Mouse (Mus musculus): ENCODE results near the gene Gm10318. TPM values are rescaled to one million over a fixed set of nuclear protein-coding genes. Genes with fewer than 3 reads are reported as not detected.

The Gm10318 gene
- not detected in 2 replicates for polyA plus RNA-seq (2014; fragmentation: Nextera tagmentation; extraction: Ambion mirVana)

DNA sequence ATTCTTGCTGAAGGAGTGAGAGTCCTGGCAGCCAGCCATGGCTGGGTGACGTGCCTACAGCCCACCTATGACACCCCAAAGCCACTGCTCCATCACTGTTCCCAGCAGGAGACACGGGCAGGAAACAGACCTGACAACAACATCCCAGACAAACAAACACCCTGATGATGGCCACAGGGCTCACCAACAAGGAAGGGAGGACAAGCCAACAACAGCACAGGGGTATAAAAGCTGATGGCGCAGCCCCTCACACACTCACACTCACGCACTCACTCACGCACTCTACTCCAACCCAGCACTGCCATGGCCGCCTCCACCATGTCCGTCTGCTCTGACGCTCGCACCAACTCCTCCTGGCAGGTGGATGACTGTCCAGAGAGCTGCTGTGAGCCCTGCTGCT is at the start of gene Gm10318:
Gene Gm10318, plus strand, starts transcription at position 301 of the 400 bp plus-strand sequence.
- 59% methylated on average over 9 of the region's 9 CpGs for WGBS

DNA sequence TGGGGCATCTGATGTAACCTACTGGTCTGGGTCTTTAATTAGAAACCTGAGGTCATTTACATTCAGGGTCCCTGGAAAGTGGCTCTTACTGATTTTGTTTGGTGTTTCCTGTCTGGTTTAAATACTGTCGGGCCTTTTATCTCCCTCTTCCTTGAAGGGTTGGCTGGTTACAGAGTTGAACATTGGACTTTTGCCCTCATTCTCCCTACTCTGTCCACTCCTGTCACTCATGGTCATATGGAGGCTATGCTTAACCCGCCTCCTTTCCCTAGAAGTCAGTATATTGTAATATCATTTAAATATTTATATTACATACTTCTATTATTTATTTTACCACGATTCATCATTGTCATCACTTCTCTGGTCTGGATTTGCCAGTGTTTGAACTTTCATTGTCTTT is 48.6 kb upstream of the Gm10318 start:
- Histone ChIP-seq H3K36me3 (ENCODE audit: control insufficient read depth, insufficient read depth, low read length) (no peaks in the 10 kb centered on the region), H3K4me3 (ENCODE audit: control insufficient read depth in 1 of 2, insufficient read depth in 1 of 2, low read depth in 1 of 2, low read length in 2 of 2) (no peak overlapping the region), H3K9ac (ENCODE audit: low read length) (no peak overlapping the region), H3K9me3 (ENCODE audit: control insufficient read depth, low read length) (no peaks in the 10 kb centered on the region), H3K27ac (replicated peaks in 1 of 2; ENCODE audit: control insufficient read depth in 1 of 2, insufficient read depth in 1 of 2, low read depth in 2 of 2, low read length in 2 of 2) (no peak overlapping the region), H3K4me1 (ENCODE audit: control insufficient read depth in 2 of 2, insufficient read depth in 2 of 2, low read length in 2 of 2) (peaks cover 0 to 3% of the 10 kb centered on the region in 2 experiments; a peak in 1 of 4 replicates), H3K27me3 (ENCODE audit: control insufficient read depth, insufficient read depth, low read length) (no peaks in the 10 kb centered on the region), H3K4me2 (ENCODE audit: low read length) (no peak overlapping the region)
- ATAC-seq (ENCODE audit: insufficient number of reproducible peaks, insufficient read depth, low FRiP score, low read depth): no peak
- 60% methylated on average over 3 of the region's 3 CpGs for WGBS

More for the DNA sequence above, at the start of gene Gm10318:
- Histone ChIP-seq H3K9me3 (ENCODE audit: control insufficient read depth, low read length) (0 out of 2 replicates have a peak, but pooled peaks cover 4% of the 10 kb centered on the region), H3K9ac (ENCODE audit: low read length) (no peak within 1 kb of the TSS), H3K27ac (replicated peaks in 1 of 2; ENCODE audit: control insufficient read depth in 1 of 2, insufficient read depth in 1 of 2, low read depth in 2 of 2, low read length in 2 of 2) (no peak within 1 kb of the TSS), H3K4me2 (ENCODE audit: low read length) (no peak within 1 kb of the TSS), H3K4me1 (ENCODE audit: control insufficient read depth in 2 of 2, insufficient read depth in 2 of 2, low read length in 2 of 2) (no peaks in the 10 kb centered on the region), H3K36me3 (ENCODE audit: control insufficient read depth, insufficient read depth, low read length) (no peaks in the 10 kb centered on the region), H3K4me3 (ENCODE audit: control insufficient read depth in 1 of 2, insufficient read depth in 1 of 2, low read depth in 1 of 2, low read length in 2 of 2) (no peak within 1 kb of the TSS), H3K27me3 (ENCODE audit: control insufficient read depth, insufficient read depth, low read length) (no peaks in the 10 kb centered on the region)
- no peak for ATAC-seq (ENCODE audit: insufficient number of reproducible peaks, insufficient read depth, low FRiP score, low read depth)

GRCm38 (mm10) chr10:77811743-77812142 is 40.9 kb upstream of the Gm10318 start, which contains the start of gene Gm9507:
TSS of gene Gm9507 (minus strand) at chr10:77811843.
- H3K27ac ChIP-seq (replicated peaks in 1 of 2; ENCODE audit: control insufficient read depth in 1 of 2, insufficient read depth in 1 of 2, low read depth in 2 of 2, low read length in 2 of 2): no peak within 1 kb of the TSS
- 66% methylated on average over 5 of the region's 5 CpGs for WGBS
- H3K9me3 ChIP-seq (ENCODE audit: control insufficient read depth, low read length): 0 out of 2 replicates have a peak, but pooled peaks cover 3% of the 10 kb centered on the region
- no peak within 1 kb of the TSS for H3K4me3 ChIP-seq (ENCODE audit: control insufficient read depth in 1 of 2, insufficient read depth in 1 of 2, low read depth in 1 of 2, low read length in 2 of 2)
- H3K27me3 ChIP-seq (ENCODE audit: control insufficient read depth, insufficient read depth, low read length): no peaks in the 10 kb centered on the region
- no peaks in the 10 kb centered on the region for H3K36me3 ChIP-seq (ENCODE audit: control insufficient read depth, insufficient read depth, low read length)
- no peaks in the 10 kb centered on the region for H3K4me1 ChIP-seq (ENCODE audit: control insufficient read depth in 2 of 2, insufficient read depth in 2 of 2, low read length in 2 of 2)
- no peak within 1 kb of the TSS for H3K9ac ChIP-seq (ENCODE audit: low read length)
- H3K4me2 ChIP-seq (ENCODE audit: low read length): no peak within 1 kb of the TSS
- no peak for ATAC-seq (ENCODE audit: insufficient number of reproducible peaks, insufficient read depth, low FRiP score, low read depth)

DNA sequence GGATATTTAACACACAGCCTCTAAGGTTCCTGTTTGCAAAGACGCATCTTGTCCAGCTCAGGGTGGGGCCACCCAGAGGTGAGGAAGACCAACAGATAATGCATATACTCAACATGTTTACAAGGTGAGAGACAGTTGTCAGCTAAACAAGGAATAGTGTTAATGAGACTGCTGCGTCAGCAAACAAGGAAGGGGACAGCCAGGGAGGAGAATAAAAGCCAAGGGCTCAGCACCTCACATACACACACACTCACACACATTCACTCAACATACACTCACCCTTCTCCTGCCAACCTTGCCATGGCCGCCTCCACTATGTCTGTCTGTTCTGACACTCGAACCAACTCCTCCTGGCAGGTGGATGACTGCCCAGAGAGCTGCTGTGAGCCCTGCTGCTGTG is 38.3 kb upstream of the Gm10318 start, which contains the start of gene Gm2696:
Gene Gm2696, plus strand, starts transcription at position 301 of the 400 bp plus-strand sequence.
- H3K4me3 ChIP-seq (ENCODE audit: control insufficient read depth in 1 of 2, insufficient read depth in 1 of 2, low read depth in 1 of 2, low read length in 2 of 2): no peak within 1 kb of the TSS
- H3K36me3 ChIP-seq (ENCODE audit: control insufficient read depth, insufficient read depth, low read length): no peaks in the 10 kb centered on the region
- H3K27me3 ChIP-seq (ENCODE audit: control insufficient read depth, insufficient read depth, low read length): no peaks in the 10 kb centered on the region
- no peaks in the 10 kb centered on the region for H3K4me1 ChIP-seq (ENCODE audit: control insufficient read depth in 2 of 2, insufficient read depth in 2 of 2, low read length in 2 of 2)
- ATAC-seq (ENCODE audit: insufficient number of reproducible peaks, insufficient read depth, low FRiP score, low read depth): no peak
- no peak within 1 kb of the TSS for H3K27ac ChIP-seq (replicated peaks in 1 of 2; ENCODE audit: control insufficient read depth in 1 of 2, insufficient read depth in 1 of 2, low read depth in 2 of 2, low read length in 2 of 2)
- no peak within 1 kb of the TSS for H3K9ac ChIP-seq (ENCODE audit: low read length)
- no peak within 1 kb of the TSS for H3K4me2 ChIP-seq (ENCODE audit: low read length)
- 35% methylated on average over 4 of the region's 4 CpGs for WGBS
- 0 out of 2 replicates have a peak, but pooled peaks cover 3% of the 10 kb centered on the region for H3K9me3 ChIP-seq (ENCODE audit: control insufficient read depth, low read length)

DNA sequence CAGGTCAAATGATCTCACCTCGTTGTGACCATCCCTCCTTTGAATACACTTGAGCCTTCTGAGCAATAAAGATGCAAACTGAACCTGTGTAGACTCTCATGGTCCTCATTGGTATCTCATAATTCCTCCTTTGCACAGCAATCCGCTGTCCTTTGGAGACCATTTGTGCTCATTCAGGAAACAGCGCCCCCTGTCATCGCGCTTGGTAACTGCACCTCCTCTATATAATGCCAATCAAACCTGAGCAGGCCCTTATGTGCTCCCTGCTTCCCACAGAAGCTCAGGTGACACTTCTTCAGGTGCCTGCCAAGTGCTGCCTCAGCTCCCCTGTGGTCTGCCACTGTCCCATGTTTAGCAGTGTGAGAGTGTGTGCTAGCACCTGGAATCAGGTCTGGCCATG is 37.1 kb upstream of the Gm10318 start:
- no peak overlapping the region for H3K4me2 ChIP-seq (ENCODE audit: low read length)
- WGBS: 31% methylated on average over 5 of the region's 5 CpGs
- H3K4me3 ChIP-seq (ENCODE audit: control insufficient read depth in 1 of 2, insufficient read depth in 1 of 2, low read depth in 1 of 2, low read length in 2 of 2): no peak overlapping the region
- H3K9me3 ChIP-seq (ENCODE audit: control insufficient read depth, low read length): no peaks in the 10 kb centered on the region
- ATAC-seq (ENCODE audit: insufficient number of reproducible peaks, insufficient read depth, low FRiP score, low read depth): no peak
- H3K27ac ChIP-seq (replicated peaks in 1 of 2; ENCODE audit: control insufficient read depth in 1 of 2, insufficient read depth in 1 of 2, low read depth in 2 of 2, low read length in 2 of 2): no peak overlapping the region
- H3K36me3 ChIP-seq (ENCODE audit: control insufficient read depth, insufficient read depth, low read length): no peaks in the 10 kb centered on the region
- H3K9ac ChIP-seq (ENCODE audit: low read length): no peak overlapping the region
- H3K27me3 ChIP-seq (ENCODE audit: control insufficient read depth, insufficient read depth, low read length): no peaks in the 10 kb centered on the region
- no peaks in the 10 kb centered on the region for H3K4me1 ChIP-seq (ENCODE audit: control insufficient read depth in 2 of 2, insufficient read depth in 2 of 2, low read length in 2 of 2)

- WGBS: 91% methylated on average over 4 of the region's 4 CpGs
- Histone ChIP-seq H3K4me2 (ENCODE audit: low read length) (no peak overlapping the region), H3K27ac (replicated peaks in 1 of 2; ENCODE audit: control insufficient read depth in 1 of 2, insufficient read depth in 1 of 2, low read depth in 2 of 2, low read length in 2 of 2) (no peak overlapping the region), H3K27me3 (ENCODE audit: control insufficient read depth, insufficient read depth, low read length) (no peaks in the 10 kb centered on the region), H3K9ac (ENCODE audit: low read length) (no peak overlapping the region), H3K36me3 (ENCODE audit: control insufficient read depth, insufficient read depth, low read length) (no peaks in the 10 kb centered on the region), H3K9me3 (ENCODE audit: control insufficient read depth, low read length) (no peaks in the 10 kb centered on the region), H3K4me3 (ENCODE audit: control insufficient read depth in 1 of 2, insufficient read depth in 1 of 2, low read depth in 1 of 2, low read length in 2 of 2) (no peak overlapping the region), H3K4me1 (ENCODE audit: control insufficient read depth in 2 of 2, insufficient read depth in 2 of 2, low read length in 2 of 2) (no peaks in the 10 kb centered on the region)
- no peak; the same call in 1 of the 2 replicates for ATAC-seq (ENCODE audit: insufficient number of reproducible peaks, insufficient read depth, low FRiP score, low read depth)
These were observed 34.1 kb upstream of the Gm10318 start for GRCm38 (mm10) chr10:77818523-77818922.

GRCm38 (mm10) chr10:77819203-77819602 is 33.5 kb upstream of the Gm10318 start:
- 44% methylated on average over 4 of the region's 4 CpGs for WGBS
- Histone ChIP-seq H3K9ac (ENCODE audit: low read length) (no peak overlapping the region), H3K27me3 (ENCODE audit: control insufficient read depth, insufficient read depth, low read length) (no peaks in the 10 kb centered on the region), H3K4me2 (ENCODE audit: low read length) (no peak overlapping the region), H3K27ac (replicated peaks in 1 of 2; ENCODE audit: control insufficient read depth in 1 of 2, insufficient read depth in 1 of 2, low read depth in 2 of 2, low read length in 2 of 2) (no peak overlapping the region), H3K9me3 (ENCODE audit: control insufficient read depth, low read length) (no peaks in the 10 kb centered on the region), H3K4me3 (ENCODE audit: control insufficient read depth in 1 of 2, insufficient read depth in 1 of 2, low read depth in 1 of 2, low read length in 2 of 2) (no peak overlapping the region), H3K36me3 (ENCODE audit: control insufficient read depth, insufficient read depth, low read length) (no peaks in the 10 kb centered on the region), H3K4me1 (ENCODE audit: control insufficient read depth in 2 of 2, insufficient read depth in 2 of 2, low read length in 2 of 2) (no peaks in the 10 kb centered on the region)
- ATAC-seq (ENCODE audit: insufficient number of reproducible peaks, insufficient read depth, low FRiP score, low read depth): no peak

DNA sequence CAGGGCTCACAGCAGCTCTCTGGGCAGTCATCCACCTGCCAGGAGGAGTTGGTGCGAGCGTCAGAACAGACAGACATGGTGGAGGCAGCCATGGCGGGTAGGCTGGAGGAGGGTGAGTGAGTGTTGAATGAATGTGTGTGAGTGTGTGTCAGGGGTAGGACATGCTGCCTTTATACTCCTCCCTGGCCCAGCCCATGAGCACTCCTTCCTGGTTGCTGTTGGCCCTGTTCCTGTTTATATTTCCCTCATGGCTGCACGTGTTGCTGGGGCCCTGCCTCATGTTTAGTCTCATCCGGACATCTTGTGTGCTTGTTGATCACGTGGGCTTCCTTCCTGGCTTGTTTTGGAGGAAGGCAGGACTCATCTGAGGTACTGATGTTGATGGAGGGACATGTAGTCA is 25.7 kb upstream of the Gm10318 start, which contains the start of gene Krtap10-4:
Gene Krtap10-4, minus strand, starts transcription at position 145 of the 400 bp plus-strand sequence.
- H3K27ac ChIP-seq (replicated peaks in 1 of 2; ENCODE audit: control insufficient read depth in 1 of 2, insufficient read depth in 1 of 2, low read depth in 2 of 2, low read length in 2 of 2): no peak within 1 kb of the TSS
- no peaks in the 10 kb centered on the region for H3K9me3 ChIP-seq (ENCODE audit: control insufficient read depth, low read length)
- H3K4me1 ChIP-seq (ENCODE audit: control insufficient read depth in 2 of 2, insufficient read depth in 2 of 2, low read length in 2 of 2): no peaks in the 10 kb centered on the region
- H3K9ac ChIP-seq (ENCODE audit: low read length): no peak within 1 kb of the TSS
- no peak within 1 kb of the TSS for H3K4me2 ChIP-seq (ENCODE audit: low read length)
- 61% methylated on average over 6 of the region's 6 CpGs for WGBS
- H3K4me3 ChIP-seq (ENCODE audit: control insufficient read depth in 1 of 2, insufficient read depth in 1 of 2, low read depth in 1 of 2, low read length in 2 of 2): no peak within 1 kb of the TSS
- H3K36me3 ChIP-seq (ENCODE audit: control insufficient read depth, insufficient read depth, low read length): no peaks in the 10 kb centered on the region
- no peak for ATAC-seq (ENCODE audit: insufficient number of reproducible peaks, insufficient read depth, low FRiP score, low read depth)
- H3K27me3 ChIP-seq (ENCODE audit: control insufficient read depth, insufficient read depth, low read length): no peaks in the 10 kb centered on the region
